Mouse (Mus musculus) bone marrow, adult 2 months (tissue): Measurements from ENCODE around the gene Ugt2a3. TPM values are rescaled to one million over a fixed set of nuclear protein-coding genes. Genes with fewer than 3 reads are reported as not detected.
"Not testable (repeated sequence)": the region's sequence is repeated elsewhere in the genome, so short reads cannot be mapped to it uniquely, and the experiment has no call there.

Experiments used
- H3K27ac ChIP-seq: fragments of 200-500 bp; 2 replicates; pipeline ENCODE4 v1.5.1; 2012; ENCODE audit warnings: low read depth, mild to moderate bottlenecking, control low read depth, inconsistent platforms, low read length; ENCODE audit not compliant: control insufficient read depth, poor library complexity, insufficient read depth
- H3K4me1 ChIP-seq: fragments of 200-500 bp; 2 replicates; pipeline ENCODE4 v1.6.1; 2011; ENCODE audit warnings: low read length; ENCODE audit not compliant: control insufficient read depth, insufficient read depth
- H3K4me3 ChIP-seq: fragments of 200-500 bp; replicated peaks from 2 replicates; pipeline ENCODE3; 2011; ENCODE audit warnings: mild to moderate bottlenecking, low read depth, low read length, control low read depth; ENCODE audit not compliant: control insufficient read depth
- CTCF ChIP-seq: fragments of 200-500 bp; IDR thresholded peaks from 2 replicates; pipeline ENCODE4 v1.5.1; 2011; ENCODE audit warnings: low read length, control low read depth; ENCODE audit not compliant: control insufficient read depth, insufficient read depth
- POLR2A ChIP-seq: fragments of 200-500 bp; IDR thresholded peaks from 2 replicates; pipeline ENCODE4 v1.6.1; 2011; ENCODE audit warnings: low read depth, mild to moderate bottlenecking, control low read depth, low read length, borderline replicate concordance; ENCODE audit not compliant: control insufficient read depth
- WGBS: fragments of 180-500 bp; shearing (Covaris S2); methylation state at CpG from one replicate; pipeline ENCODE4 v1.1.7; 2018; 5-methylcytosine and 5-hydroxymethylcytosine counted together
- polyA plus RNA-seq: library from polyadenylated mRNA; stranded (reverse); fragments of >200 nt; gene quantifications from 2 replicates; pipeline ENCODE4 v1.2.4, GENCODE M21; 2011; ENCODE audit warnings: low replicate concordance; ENCODE audit not compliant: missing spikeins, insufficient read depth, insufficient read length

Gene Ugt2a3
- not detected in 2 replicates for polyA plus RNA-seq

DNA sequence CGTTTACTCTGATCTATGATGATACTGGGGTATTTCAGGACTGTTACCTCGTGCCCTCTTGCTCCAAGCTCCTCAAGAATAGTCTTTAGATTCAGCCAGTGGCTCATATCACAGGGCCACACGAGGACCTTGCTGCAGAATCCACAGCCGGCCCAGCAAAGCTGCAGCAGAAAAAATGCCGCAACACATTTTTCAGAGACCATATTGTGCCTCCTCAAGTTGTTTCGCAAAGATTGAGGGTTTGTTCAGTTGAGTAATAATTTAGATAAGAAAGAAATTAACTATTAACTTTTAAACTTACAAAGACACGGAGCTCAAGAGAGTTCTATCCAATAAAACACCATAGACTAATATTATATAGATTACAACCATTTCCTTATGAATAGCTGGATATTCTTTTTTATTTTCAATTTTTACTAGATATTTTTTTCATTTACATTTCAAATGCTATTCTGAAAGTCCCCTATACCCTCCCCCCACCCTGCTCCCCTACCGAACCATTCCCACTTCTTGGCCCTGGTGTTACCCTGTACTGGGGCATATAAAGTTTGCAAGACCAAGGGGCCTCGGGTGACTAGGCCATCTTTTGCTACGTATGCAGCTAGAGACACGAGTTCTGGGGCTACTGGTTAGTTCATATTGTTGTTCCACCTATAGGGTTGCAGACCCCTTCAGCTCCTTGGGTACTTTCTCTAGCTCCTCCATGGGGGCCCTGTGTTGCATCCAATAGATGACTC is at the start of gene Ugt2a3:
Gene Ugt2a3, minus strand, starts transcription at position 235 of the 737 bp plus-strand sequence.
- TF ChIP-seq POLR2A (no peak), CTCF (no peak)
- H3K4me1 ChIP-seq: no peaks in the 10 kb centered on the region
- H3K27ac ChIP-seq: no peak within 1 kb of the TSS

DNA sequence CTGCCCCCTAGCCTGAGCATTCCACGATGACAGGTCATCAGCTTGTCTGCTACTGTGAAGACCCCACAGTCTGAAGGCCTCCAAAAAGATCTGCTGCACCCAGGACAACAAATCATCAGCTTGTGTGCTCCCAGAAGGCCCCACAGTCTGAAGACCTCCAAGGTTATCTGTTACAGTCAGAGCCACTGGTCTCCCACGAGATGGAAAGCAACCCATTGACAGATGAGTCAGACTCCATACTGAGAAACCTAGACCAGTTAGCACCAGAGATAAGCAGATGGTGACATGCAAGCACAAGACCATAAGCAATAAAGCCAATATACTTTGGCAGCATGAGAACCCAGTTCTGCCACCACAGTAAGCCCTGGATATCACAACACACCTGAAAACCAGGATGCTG is 43.2 kb upstream of the Ugt2a3 start:
- WGBS: 63% methylated on average over 2 of the region's 2 CpGs
- Histone ChIP-seq H3K27ac (no peak overlapping the region), H3K4me3 (no peak overlapping the region), H3K4me1 (no peaks in the 10 kb centered on the region)
- TF ChIP-seq CTCF (no peak), POLR2A (no peak)

More for the DNA sequence above, at the start of gene Ugt2a3:
- H3K4me3 ChIP-seq: no peak within 1 kb of the TSS
- 65% methylated on average over 11 of the region's 11 CpGs for WGBS

DNA sequence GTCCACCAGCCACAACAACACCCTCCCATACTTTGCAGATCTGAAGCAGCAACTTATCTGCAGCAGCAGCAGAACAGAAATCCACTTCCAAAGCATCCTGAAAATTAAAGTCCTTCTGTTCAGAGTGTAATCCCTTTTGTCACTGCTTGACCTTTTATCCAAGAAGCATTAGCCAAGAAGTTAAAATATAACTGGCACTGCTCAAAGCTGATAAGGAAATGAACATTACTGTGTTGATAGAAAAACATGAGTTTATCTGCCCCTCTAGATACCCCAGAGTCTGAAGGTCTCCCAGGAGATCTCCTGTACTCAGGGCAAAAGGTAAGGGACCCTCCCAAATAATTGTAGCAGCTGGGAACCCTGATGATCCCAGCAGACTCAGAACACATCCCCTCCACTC is 42.8 kb upstream of the Ugt2a3 start:
- TF ChIP-seq POLR2A (no peak), CTCF (no peak)
- no peaks in the 10 kb centered on the region for H3K4me1 ChIP-seq
- H3K4me3 ChIP-seq: no peak overlapping the region
- H3K27ac ChIP-seq: no peak overlapping the region

DNA sequence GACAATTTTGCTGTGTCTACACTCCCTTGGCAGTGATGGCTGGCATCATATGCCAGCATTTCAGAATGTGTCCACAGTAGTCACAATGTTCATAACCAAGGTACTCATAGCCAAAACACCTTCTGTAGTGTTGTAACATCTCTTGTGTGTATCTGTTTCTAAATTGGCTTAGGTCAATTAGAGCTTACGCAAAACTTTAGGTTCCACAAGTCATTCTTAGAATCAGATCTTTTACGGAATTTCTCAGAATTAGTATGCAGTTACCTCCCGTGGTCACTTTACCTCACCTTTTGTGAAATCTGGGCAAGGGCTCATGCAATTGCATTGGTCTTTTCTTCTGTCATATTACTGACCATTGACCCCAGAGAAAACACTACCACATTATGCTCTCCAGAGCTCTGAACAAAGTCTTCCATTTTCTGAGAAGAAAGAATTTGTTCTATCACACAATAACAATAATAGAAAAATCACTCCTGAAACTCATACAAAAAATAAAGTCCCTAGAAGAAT is 38.9 kb upstream of the Ugt2a3 start:
- Histone ChIP-seq H3K27ac (no peak overlapping the region), H3K4me1 (no peaks in the 10 kb centered on the region), H3K4me3 (no peak overlapping the region)
- 75% methylated on average over 3 of the region's 3 CpGs for WGBS
- TF ChIP-seq CTCF: no peak
- TF ChIP-seq POLR2A: no peak

DNA sequence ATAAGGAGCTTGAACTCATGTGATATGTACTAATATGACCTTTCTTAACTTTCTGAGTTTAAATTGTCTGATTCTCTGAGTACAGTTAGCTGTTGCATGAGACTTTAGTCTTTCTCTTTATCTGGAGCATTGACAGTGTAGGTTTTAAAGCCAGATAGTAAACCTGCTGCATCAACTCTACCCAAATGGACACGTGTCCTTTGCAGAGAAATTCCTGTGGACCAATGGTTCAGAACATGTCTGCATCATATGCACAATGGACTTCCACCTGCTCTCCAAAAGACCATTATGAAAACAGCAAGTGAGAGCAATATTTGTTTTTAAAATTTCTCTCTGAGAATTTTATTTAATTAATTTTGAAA is 36.5 kb upstream of the Ugt2a3 start:
- no peak for TF ChIP-seq CTCF
- TF ChIP-seq POLR2A: no peak
- Histone ChIP-seq H3K4me1 (no peaks in the 10 kb centered on the region), H3K4me3 (no peak overlapping the region), H3K27ac (no peak overlapping the region)
- WGBS: 54% methylated on average over 1 of the region's 1 CpGs

DNA sequence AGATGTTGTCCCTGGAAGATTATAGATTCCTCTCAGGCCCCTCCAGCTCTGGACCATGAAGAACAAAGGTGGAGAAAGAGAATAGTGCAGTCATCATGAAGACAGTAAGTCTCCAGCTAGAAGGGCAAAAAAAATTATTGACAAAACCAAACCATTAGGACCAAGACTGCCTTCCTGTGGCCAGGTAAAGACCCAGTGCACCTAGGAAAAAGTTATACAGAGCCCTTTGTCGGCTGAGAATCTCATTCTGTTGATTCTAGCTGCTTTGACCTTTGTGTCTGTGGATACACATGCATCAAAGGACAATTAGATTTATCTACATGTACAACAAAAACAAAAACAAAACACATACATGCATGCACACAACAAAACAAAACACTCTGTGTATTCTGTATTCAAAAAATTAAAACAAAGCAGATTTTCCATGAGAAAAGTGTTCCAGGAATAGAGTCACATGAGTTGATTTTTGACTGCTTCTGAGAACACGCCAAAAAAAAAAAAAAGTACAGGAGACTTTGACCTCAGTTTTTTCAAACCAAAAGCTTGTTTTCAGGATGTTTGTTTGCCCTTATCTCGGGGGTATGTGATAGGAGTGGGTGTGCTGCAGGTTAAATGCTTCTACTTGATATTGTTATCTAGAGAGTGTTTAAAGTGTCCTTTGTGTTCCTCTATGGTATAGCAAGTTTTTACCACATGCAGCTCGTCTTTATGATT is 36.0 kb upstream of the Ugt2a3 start:
- WGBS: 44% methylated on average over 4 of the region's 4 CpGs

DNA sequence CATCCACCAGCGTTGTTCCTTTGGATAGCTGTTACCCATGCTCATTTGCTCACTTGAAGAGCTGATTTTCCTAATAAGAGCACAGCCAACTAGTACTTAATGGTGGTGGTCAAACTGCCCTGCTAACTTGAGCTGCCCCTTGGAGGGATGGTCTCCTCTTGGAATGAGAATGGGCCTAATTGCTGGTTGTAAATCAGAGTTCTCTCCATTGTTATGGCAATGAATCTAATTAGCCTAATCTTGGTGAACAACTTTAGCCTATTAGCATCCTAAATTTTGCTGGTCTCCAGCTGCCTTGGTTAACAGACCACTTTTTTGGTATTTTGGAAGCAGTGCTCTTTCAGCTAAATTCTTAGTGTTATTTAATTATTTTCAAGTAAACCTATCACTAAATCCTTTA is 13.4 kb upstream of the Ugt2a3 start:
- Histone ChIP-seq H3K27ac (no peak overlapping the region), H3K4me3 (no peak overlapping the region), H3K4me1 (no peaks in the 10 kb centered on the region)
- 38% methylated on average over 1 of the region's 1 CpGs for WGBS
- no peak for TF ChIP-seq POLR2A
- TF ChIP-seq CTCF: no peak

More for the DNA sequence above, 36.0 kb upstream of the Ugt2a3 start:
- not testable (repeated sequence) for H3K4me3 ChIP-seq, H3K27ac ChIP-seq, H3K4me1 ChIP-seq

DNA sequence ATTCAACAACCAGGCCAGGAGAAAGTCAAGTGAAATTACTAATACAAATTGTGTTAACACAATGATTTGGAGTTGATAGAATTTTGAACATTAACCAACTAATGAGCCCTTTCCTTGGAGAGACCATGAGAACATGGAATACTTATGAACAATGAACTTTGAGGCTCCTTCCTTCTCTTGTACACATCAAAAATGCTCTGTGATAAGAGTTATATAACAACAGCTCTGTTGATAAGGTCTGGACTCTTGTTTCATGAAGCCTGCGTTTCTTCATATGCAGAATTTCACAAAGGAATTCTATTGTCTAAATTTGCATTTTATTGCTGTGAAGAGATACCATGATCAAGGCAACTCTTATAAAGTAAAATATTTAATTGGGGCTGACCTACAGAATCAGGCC is 12.2 kb upstream of the Ugt2a3 start:
- H3K4me3 ChIP-seq, H3K4me1 ChIP-seq, H3K27ac ChIP-seq: not testable (repeated sequence)
- WGBS: 67% methylated on average over 1 of the region's 1 CpGs

DNA sequence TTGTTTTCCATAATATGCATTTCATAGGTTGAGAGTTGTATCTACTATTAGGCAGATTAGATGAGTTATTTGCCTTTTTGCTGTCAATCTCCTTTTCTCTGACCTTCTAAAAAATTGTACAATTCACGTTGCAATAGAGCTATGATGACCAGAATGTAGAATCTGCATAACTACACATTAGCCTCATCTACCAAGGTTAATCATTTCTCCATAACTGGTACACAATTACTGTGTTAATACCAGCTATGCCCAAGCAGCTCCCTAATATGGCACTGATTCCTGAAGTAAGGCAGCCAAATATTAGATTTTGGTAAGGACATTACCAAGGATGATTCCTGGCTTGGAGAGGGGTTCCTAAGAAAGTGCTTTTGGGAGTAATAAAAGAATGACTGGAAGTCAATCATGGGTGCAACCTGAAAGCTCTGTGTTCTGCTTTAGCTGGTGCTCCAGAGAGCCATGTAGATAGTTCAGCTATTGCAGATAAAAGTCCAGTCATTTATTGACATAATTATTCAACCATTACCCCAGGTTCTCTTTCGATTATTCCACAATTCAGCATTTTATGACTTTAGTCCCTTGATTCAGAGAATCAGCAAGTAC is 10.6 kb upstream of the Ugt2a3 start:
- WGBS: 53% methylated on average over 2 of the region's 2 CpGs
- H3K4me1 ChIP-seq, H3K27ac ChIP-seq, H3K4me3 ChIP-seq: not testable (repeated sequence)
